Mouse (Mus musculus) lung, postnatal 0 days (tissue): ENCODE results near the gene Pif1.

ENCODE experiments used
- CTCF ChIP-seq: IDR thresholded peaks from 2 replicates; pipeline ENCODE4 v1.5.1; 2016; ENCODE audit warnings: antibody characterized with exemption, mild to moderate bottlenecking
- EP300 ChIP-seq: IDR thresholded peaks from 2 replicates; pipeline ENCODE4 v1.6.1; 2016; ENCODE audit warnings: antibody characterized with exemption, mild to moderate bottlenecking, control low read depth

GRCm38 (mm10) chr9:65549643-65550042, 37.3 kb upstream of the Pif1 start:
- TF ChIP-seq CTCF = no peak
- no peak for TF ChIP-seq EP300
